Mouse (Mus musculus) neural tube, embryonic 12.5 days (tissue): ENCODE data around the gene 1700019N19Rik. TPM values are rescaled to one million over a fixed set of nuclear protein-coding genes. Genes with fewer than 3 reads are reported as not detected.

ENCODE experiments used
- ATAC-seq: fragments of 200-750 bp; cut with Nextera tagmentation; 2 replicates; pipeline ENCODE4 v1.8.0; 2017; ENCODE audit warnings: low read depth, mild to moderate bottlenecking, moderate TSS enrichment, moderate library complexity; ENCODE audit not compliant: low FRiP score
- H3K27ac ChIP-seq: fragments of 300-500 bp; sonication (generic); 2 replicates; pipeline ENCODE4 v1.5.1; 2016
- H3K27me3 ChIP-seq: fragments of 300-500 bp; sonication (generic); replicated peaks from 2 replicates; pipeline ENCODE4 v1.6.1; 2016; ENCODE audit warnings: mild to moderate bottlenecking
- H3K36me3 ChIP-seq: fragments of 300-500 bp; sonication (generic); 2 replicates; pipeline ENCODE4 v1.6.1; 2016; ENCODE audit warnings: mild to moderate bottlenecking
- H3K4me1 ChIP-seq: fragments of 300-500 bp; sonication (generic); 2 replicates; pipeline ENCODE4 v1.6.1; 2016
- H3K4me2 ChIP-seq: fragments of 300-500 bp; sonication (generic); replicated peaks from 2 replicates; pipeline ENCODE4 v1.6.1; 2016; ENCODE audit warnings: mild to moderate bottlenecking
- H3K4me3 ChIP-seq: fragments of 300-500 bp; sonication (generic); 2 replicates; pipeline ENCODE4 v1.5.1; 2016
- H3K9ac ChIP-seq: fragments of 300-500 bp; sonication (generic); 2 replicates; pipeline ENCODE4 v1.6.1; 2016; ENCODE audit warnings: mild to moderate bottlenecking
- H3K9me3 ChIP-seq: fragments of 300-500 bp; sonication (generic); 2 replicates; pipeline ENCODE4 v1.6.1; 2016; ENCODE audit warnings: mild to moderate bottlenecking
- WGBS: fragments of 180-500 bp; shearing (Covaris S2); methylation state at CpG from one replicate; pipeline ENCODE4 v1.1.7; 2016; 5-methylcytosine and 5-hydroxymethylcytosine counted together
- polyA plus RNA-seq: library from polyadenylated mRNA; unstranded; fragments of >200 nt; fragmentation: Nextera tagmentation; extraction: Ambion mirVana; gene quantifications from 2 replicates; pipeline ENCODE4 v1.2.1, GENCODE M21; 2016

1700019N19Rik gene
- polyA plus RNA-seq, 1 experiment from 2014 or later: not detected

DNA sequence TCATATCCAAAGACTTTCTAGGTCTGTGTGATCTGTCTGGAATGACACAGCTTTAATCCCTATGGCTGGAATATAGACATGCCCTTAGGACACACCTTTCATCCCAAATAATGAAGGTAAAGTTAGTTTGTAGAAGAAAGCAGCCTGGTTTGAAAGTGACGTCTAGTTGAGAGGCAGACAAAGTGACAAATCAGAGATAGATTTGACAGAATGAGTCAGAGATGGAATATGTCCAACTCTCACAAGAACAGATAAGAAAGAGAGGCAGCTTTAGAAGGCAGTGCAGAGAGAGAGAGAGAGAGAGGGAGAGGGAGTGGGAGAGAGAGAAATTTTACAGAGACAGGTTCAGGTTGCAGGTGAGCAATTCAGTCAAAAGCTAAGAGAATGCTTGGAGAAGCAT, 30.1 kb upstream of the 1700019N19Rik start:
- H3K27ac ChIP-seq: no peak overlapping the region
- H3K4me3 ChIP-seq: no peak overlapping the region
- ATAC-seq: no peak
- H3K27me3 ChIP-seq: no peaks in the 10 kb centered on the region
- peaks cover 19% of the 10 kb centered on the region; the same call in 1 of the 2 replicates for H3K4me1 ChIP-seq
- no peak overlapping the region for H3K4me2 ChIP-seq
- H3K9me3 ChIP-seq: no peaks in the 10 kb centered on the region
- H3K9ac ChIP-seq: no peak overlapping the region
- peaks cover 17% of the 10 kb centered on the region; the same call in 1 of the 2 replicates for H3K36me3 ChIP-seq
- WGBS: 87% methylated on average over 1 of the region's 1 CpGs

DNA sequence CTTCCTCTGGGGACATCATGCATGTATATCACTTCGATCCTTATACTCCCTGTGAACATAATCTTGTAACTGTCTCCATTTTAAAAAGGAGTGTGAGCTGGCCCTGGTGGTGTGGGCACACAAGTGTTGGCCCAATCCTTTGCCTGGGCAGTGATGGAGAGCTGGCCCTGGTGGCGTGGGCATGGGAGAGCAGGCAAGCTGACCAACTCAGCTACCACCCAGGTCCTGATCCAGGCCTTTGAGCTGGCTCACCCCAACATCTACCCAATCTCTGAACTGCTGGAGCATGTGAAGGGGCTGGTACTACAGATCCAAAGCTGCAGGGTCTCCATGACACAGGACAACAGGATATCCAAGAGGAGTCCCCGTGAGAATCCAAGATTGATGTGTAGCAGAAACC, 29.0 kb upstream of the 1700019N19Rik start:
- H3K9me3 ChIP-seq: no peaks in the 10 kb centered on the region
- no peak for ATAC-seq
- peaks cover 21% of the 10 kb centered on the region; the same call in 1 of the 2 replicates for H3K36me3 ChIP-seq
- no peak overlapping the region for H3K27ac ChIP-seq
- no peaks in the 10 kb centered on the region for H3K27me3 ChIP-seq
- peaks cover 19% of the 10 kb centered on the region; the same call in 1 of the 2 replicates for H3K4me1 ChIP-seq
- H3K4me3 ChIP-seq: no peak overlapping the region
- no peak overlapping the region for H3K4me2 ChIP-seq
- H3K9ac ChIP-seq: no peak overlapping the region
- 85% methylated on average over 3 of the region's 3 CpGs for WGBS

DNA sequence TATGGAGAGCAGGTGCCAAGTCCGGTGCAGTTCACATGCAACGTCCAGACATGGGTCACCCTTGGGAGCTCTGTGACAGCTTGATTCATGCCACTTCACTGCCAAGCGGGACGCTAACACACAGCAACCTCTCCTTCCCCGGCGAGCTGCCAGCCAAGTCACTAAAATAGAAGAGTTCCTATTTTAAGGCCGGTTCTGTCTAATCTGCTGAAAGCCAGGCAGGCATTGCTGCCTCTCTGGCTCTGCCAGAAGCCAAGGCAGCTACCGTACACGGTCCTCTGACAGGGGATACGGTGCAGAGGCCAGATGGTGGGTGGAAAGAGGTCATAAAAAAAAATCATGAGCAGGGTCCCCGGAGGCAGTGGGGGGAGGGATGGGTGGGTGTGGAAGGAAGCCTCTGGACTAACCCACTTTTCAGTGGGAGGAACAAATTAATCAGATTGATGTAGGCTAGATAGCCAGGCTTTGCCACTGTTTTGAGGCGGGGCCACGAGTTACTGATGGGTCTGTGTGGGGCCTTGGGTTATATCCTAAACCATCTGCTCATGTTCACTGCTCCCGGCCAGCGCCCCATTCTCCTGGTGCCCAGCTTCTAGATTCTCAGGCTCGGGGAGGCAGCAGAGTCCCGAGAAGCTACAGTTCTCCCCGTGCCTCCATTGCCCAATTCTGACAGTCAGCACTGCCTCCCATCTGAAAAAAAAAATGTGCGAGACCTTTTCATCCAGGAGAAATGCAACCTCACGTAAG, 28.4 kb upstream of the 1700019N19Rik start:
- 59% methylated on average over 20 of the region's 20 CpGs for WGBS
- H3K4me2 ChIP-seq: no peak overlapping the region
- no peaks in the 10 kb centered on the region for H3K27me3 ChIP-seq
- H3K9me3 ChIP-seq: no peaks in the 10 kb centered on the region
- peaks cover 21% of the 10 kb centered on the region; the same call in 1 of the 2 replicates for H3K36me3 ChIP-seq
- no peak overlapping the region for H3K9ac ChIP-seq
- peaks cover 19% of the 10 kb centered on the region; the same call in 1 of the 2 replicates for H3K4me1 ChIP-seq
- peak overlapping the region; percentile 62 for H3K27ac ChIP-seq
- no peak overlapping the region for H3K4me3 ChIP-seq
- ATAC-seq: no peak

DNA sequence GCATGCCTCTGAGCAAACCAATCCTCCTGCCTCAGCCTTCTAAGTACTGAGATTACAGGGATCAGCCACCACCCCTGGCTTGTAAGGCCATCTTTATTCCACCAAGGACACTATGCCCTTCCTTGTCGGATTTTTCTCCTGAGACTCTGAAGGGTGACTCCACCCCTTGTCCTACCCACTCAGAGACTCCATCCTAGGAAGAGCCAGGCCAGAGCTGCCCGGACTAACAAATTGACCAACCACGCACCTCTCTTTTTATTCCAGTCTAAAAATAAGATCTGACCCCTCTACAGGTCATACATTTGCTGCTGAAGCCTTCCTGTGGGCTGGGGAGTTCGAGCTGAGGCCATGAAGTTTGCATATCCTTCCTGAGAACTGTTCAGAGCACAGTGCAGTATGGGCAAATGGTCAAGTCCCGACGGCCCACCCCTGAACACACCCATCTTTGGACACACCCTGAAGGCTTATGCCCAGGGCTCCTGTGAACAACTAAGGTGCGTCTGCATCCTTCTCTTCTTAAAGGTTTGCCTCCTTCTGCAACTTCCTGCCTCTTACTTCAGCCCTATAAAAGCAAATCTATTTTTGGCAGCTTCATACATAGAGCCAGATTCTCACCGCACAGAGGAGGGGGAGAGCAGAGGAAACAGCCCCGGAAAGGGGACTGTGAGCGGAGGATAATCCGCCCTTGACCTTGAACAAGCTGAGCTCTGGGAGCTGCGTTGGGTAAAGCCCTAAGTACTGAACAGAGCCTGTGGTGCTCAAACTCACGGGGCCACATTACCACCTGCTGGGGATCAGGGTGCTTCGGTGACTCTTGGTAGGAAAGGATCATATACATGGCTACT, 24.5 kb upstream of the 1700019N19Rik start:
- Histone ChIP-seq H3K4me3 (no peak overlapping the region), H3K9me3 (no peaks in the 10 kb centered on the region), H3K4me1 (peaks cover 24% of the 10 kb centered on the region; the same call in 1 of the 2 replicates), H3K36me3 (peaks cover 11% of the 10 kb centered on the region; the same call in 1 of the 2 replicates), H3K27ac (no peak overlapping the region), H3K4me2 (no peak overlapping the region), H3K9ac (no peak overlapping the region), H3K27me3 (no peaks in the 10 kb centered on the region)
- 85% methylated on average over 14 of the region's 14 CpGs for WGBS
- ATAC-seq: no peak

DNA sequence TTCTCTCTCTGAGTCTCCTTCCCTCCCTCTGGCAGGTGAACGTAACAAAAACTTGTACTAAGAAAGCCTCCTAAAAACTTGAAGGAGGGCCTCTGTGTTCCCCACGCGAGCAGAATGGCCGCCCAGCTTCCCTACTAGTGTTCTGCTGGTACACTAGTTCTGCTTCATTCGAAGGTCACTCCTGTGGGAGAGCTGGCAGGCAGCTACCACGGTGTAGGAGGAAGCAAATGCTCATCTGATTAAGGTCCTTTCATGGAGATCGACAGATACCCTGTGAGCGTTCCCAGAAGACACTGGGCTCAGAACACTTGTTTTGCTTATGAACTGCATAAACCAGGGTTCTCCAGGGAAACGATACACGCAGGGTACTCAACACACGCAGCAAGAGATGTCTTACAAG, 23.1 kb upstream of the 1700019N19Rik start:
- Histone ChIP-seq H3K4me1 (peaks cover 10% of the 10 kb centered on the region; the same call in 1 of the 2 replicates), H3K4me3 (no peak overlapping the region), H3K9ac (no peak overlapping the region), H3K27me3 (no peaks in the 10 kb centered on the region), H3K27ac (no peak overlapping the region), H3K9me3 (no peaks in the 10 kb centered on the region), H3K4me2 (no peak overlapping the region), H3K36me3 (peaks cover 11% of the 10 kb centered on the region; the same call in 1 of the 2 replicates)
- ATAC-seq: no peak
- 86% methylated on average over 11 of the region's 11 CpGs for WGBS

DNA sequence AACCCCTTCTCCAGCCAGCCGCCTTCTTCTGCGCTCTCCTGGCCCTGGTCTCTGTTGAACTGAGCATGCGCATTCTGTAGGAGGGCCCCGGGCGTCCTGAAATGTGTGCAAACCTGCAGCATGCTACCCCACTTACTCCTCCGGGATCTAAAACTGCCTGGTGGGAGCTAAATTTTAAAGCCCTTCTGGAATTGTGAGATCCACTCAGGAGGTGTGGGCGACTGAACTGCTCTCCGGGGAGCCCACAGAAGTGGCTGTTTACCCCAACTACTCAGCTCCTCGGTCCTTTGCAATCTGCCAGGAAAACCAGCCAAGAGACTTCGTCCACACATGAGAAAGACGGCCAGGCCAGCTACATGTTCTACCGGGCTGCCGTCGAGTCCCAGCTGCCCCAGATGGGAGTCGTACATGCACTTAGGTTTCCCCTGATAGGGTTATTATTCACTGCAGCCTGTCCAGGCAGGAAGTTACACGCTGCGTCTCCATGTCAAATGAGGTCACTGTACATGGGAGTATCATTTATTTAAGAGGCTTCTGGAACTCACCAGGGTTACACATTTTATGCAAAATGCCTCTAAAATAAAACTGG, 22.3 kb upstream of the 1700019N19Rik start:
- Histone ChIP-seq H3K27ac (no peak overlapping the region), H3K4me3 (no peak overlapping the region), H3K27me3 (no peaks in the 10 kb centered on the region), H3K4me2 (no peak overlapping the region), H3K4me1 (0 out of 2 replicates have a peak, but pooled peaks cover 5% of the 10 kb centered on the region), H3K36me3 (peaks cover 11% of the 10 kb centered on the region; the same call in 1 of the 2 replicates), H3K9ac (no peak overlapping the region), H3K9me3 (no peaks in the 10 kb centered on the region)
- ATAC-seq: no peak
- WGBS: 71% methylated on average over 17 of the region's 17 CpGs

DNA sequence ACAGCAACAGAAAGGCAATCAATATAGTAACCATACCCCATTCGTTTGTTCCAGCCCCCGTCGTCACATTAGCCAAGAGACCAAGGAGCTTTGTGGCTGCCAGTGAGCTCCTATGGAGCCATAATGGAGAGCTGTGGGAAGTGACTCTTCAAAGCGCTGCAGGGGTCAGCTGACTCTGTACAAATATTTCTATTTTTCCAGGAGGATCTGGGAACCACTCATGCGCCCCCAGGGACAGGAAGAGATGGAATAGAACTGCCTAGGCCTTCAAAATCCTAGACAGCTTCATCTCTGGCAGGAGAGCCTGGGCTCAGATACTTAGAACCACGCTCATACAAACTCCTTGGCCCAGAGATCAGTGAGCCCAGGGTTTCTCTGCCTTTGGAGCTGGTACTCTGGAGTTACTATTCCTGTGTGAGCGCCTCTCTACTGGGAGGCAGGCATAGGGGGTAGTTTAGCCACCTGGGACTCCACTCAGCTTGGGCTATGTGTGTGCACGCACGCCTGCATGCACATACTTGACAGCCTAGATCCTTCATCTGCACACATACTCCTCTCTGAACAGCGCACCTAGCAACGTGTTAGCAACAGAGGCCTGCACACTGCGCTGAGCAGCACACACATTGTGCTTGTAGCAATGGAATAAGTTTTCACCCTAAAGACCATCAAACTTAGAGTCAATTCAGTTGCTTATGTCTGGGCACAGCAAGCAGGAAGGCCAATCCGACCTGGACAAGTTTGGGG, 21.1 kb upstream of the 1700019N19Rik start:
- no peak overlapping the region for H3K4me3 ChIP-seq
- no peak overlapping the region for H3K9ac ChIP-seq
- peaks cover 11% of the 10 kb centered on the region; the same call in 1 of the 2 replicates for H3K36me3 ChIP-seq
- 77% methylated on average over 13 of the region's 13 CpGs for WGBS
- ATAC-seq: no peak
- no peak overlapping the region for H3K27ac ChIP-seq
- 0 out of 2 replicates have a peak, but pooled peaks cover 5% of the 10 kb centered on the region for H3K4me1 ChIP-seq
- H3K9me3 ChIP-seq: no peaks in the 10 kb centered on the region
- no peak overlapping the region for H3K4me2 ChIP-seq
- H3K27me3 ChIP-seq: no peaks in the 10 kb centered on the region

DNA sequence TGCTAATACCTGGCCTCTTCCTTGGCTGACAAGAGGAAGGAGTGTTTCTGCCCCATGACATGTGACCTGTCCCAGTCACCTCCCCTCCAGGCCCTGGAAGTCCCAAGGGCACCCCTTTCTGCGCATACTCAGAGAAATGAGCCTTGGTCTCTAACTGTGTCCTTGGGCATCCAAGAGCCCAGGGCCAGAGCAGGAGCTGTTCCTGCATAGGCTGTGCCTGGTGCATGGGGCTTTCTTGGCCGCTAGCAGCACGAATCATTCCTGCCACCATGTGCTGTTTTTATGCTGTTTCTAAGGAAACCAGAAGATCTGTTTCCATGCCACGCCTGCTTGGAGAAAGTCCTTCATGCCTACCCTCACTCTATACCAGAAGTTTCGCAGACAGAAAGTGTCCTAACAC, 16.3 kb upstream of the 1700019N19Rik start:
- H3K9ac ChIP-seq: no peak overlapping the region
- H3K4me1 ChIP-seq: no peaks in the 10 kb centered on the region
- WGBS: 85% methylated on average over 5 of the region's 5 CpGs
- no peak overlapping the region for H3K27ac ChIP-seq
- H3K36me3 ChIP-seq: no peaks in the 10 kb centered on the region
- H3K27me3 ChIP-seq: no peaks in the 10 kb centered on the region
- H3K4me2 ChIP-seq: no peak overlapping the region
- no peak for ATAC-seq
- H3K9me3 ChIP-seq: no peaks in the 10 kb centered on the region
- H3K4me3 ChIP-seq: no peak overlapping the region

DNA sequence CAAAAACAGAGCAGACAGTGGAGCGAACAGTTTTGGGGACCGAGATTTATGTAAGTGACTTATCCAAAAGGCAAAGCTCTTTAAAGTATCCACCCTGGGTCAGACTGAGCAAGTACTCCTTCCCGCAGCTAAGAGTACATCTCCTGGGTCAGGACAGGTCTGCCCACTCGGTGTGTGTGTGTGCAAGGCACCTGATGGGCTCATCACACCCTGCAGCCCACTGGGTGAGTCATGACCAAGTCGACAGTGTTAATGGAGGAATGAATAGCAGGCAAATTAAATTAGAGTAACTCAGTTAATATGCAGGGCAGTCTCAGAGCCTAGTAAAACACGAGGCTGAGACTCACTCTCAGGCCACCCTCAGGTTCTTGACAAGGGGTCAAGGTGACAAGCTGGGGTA, 14.6 kb upstream of the 1700019N19Rik start:
- H3K9ac ChIP-seq: no peak overlapping the region
- no peak for ATAC-seq
- H3K27ac ChIP-seq: no peak overlapping the region
- 84% methylated on average over 6 of the region's 6 CpGs for WGBS
- no peaks in the 10 kb centered on the region for H3K27me3 ChIP-seq
- H3K4me2 ChIP-seq: no peak overlapping the region
- H3K36me3 ChIP-seq: peaks cover 5% of the 10 kb centered on the region; the same call in 1 of the 2 replicates
- H3K4me3 ChIP-seq: no peak overlapping the region
- no peaks in the 10 kb centered on the region for H3K4me1 ChIP-seq
- no peaks in the 10 kb centered on the region for H3K9me3 ChIP-seq

DNA sequence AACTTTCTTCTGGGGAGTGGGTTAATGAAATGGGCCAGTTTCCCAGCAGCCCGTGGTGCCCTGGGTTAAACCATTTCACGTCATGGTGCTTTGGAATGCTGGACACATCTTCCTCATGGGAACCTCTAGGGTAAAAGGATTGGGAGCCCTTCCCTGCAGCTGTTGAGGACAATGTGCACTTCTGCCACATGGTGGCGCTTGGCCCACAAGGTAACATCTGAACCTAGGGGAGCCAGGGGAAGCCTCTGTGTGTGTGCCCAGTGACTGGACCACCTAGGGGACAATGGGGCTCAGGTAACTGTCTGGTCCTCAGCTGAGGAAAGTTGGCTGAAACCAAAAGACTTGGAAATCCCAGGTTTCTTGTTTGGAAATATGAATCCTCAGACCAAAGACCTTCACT, 12.1 kb upstream of the 1700019N19Rik start:
- 16% methylated on average over 3 of the region's 3 CpGs for WGBS
- Histone ChIP-seq H3K9me3 (no peaks in the 10 kb centered on the region), H3K4me3 (no peak overlapping the region), H3K4me1 (no peaks in the 10 kb centered on the region), H3K9ac (no peak overlapping the region), H3K27ac (no peak overlapping the region), H3K27me3 (no peaks in the 10 kb centered on the region), H3K36me3 (peaks cover 22% of the 10 kb centered on the region), H3K4me2 (no peak overlapping the region)
- peak; percentile 50; the same call in 1 of the 2 replicates for ATAC-seq

DNA sequence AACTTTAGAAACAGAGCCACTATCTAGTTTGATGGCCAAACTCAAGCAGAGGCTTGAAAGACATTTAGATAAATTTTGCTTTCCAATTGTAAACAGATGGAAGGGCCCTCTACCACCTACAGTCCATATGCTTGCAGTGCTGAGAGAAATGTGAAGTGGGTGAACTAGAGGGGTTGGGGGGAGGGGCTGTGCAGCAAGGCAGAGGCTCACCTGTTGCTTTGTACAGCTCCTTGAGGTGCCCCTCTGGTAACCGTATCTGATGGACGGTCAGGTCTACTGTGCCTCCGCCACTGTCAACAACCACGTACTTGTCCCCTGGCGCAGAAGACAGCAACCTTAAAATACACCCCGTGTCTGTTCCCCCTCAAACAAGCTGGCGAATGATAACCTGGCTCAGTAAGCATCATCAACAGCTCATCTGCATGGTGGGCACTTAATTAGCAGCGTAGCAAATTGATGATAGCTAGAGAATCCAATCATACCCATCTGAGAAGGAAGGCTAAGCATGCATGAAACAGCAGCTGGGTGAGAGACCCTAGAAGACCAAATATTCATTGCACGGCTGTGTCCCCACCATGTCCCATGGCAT, 11.0 kb upstream of the 1700019N19Rik start:
- no peak overlapping the region for H3K4me3 ChIP-seq
- H3K27me3 ChIP-seq: no peaks in the 10 kb centered on the region
- no peaks in the 10 kb centered on the region for H3K9me3 ChIP-seq
- ATAC-seq: no peak
- H3K27ac ChIP-seq: no peak overlapping the region
- H3K9ac ChIP-seq: no peak overlapping the region
- peaks cover 29% of the 10 kb centered on the region for H3K36me3 ChIP-seq
- 92% methylated on average over 9 of the region's 9 CpGs for WGBS
- H3K4me1 ChIP-seq: no peaks in the 10 kb centered on the region
- no peak overlapping the region for H3K4me2 ChIP-seq
